In the genomic region with DNA sequence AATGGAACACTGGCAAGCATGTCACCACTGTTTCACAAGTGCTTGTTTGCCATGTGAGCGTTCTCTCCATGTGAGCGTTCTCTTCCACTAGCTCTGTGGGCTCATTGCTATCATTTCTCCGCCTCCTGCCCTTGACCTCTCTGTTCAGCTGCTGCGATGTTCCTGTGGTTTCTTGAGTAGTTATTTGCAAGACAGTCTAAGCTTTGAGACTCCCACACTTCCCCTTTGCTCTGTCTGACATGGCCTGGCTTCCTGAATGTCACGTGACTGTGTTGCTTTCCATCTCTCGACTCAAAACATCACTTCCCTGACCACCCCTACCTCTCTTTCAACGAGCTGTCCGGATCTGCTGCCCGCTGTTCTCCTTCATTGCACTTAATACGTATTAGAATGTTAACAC, we compare ENCODE assay signal across 15 mouse cellular contexts. TPM values are rescaled to one million over a fixed set of nuclear protein-coding genes. Genes with fewer than 3 reads are reported as not detected.
DNase-seq lines count a peak whose midpoint lies in the region; ATAC-seq and TF ChIP-seq lines count a peak whose summit lies in the region.
"Had no signal": no experiment of that assay in that cellular context is flagged by ENCODE, and none has a peak within 500 bp of the region (broad histone marks: within the 10 kb centered on the region; RNA-seq: fewer than 3 reads in every experiment).

No protein-coding gene starts in this region.

- 76% methylated on average over 10 of the region's 10 CpGs for WGBS in heart, embryonic 10.5 days
- WGBS in heart, embryonic 11.5 days (ENCODE audit: insufficient replicate concordance) = 75% methylated on average over 10 of the region's 10 CpGs

- H3K4me1 ChIP-seq in heart, embryonic 10.5 days = 0 out of 2 replicates have a peak, but pooled peaks cover 3% of the 10 kb centered on the region
- no peaks in the 10 kb centered on the region for H3K4me1 ChIP-seq in heart, embryonic 11.5 days (ENCODE audit: control insufficient read depth, insufficient read depth, low read length)
- H3K4me1 ChIP-seq: embryonic facial prominence, embryonic 13.5 days; intestine, embryonic 15.5 days; neural tube, embryonic 12.5 days had no signal

- H3K9ac ChIP-seq in heart, embryonic 11.5 days (ENCODE audit: low read depth, low read length) = no peak overlapping the region
- H3K9ac ChIP-seq: embryonic facial prominence, embryonic 13.5 days; forebrain, postnatal 0 days; heart, embryonic 13.5 days; intestine, embryonic 15.5 days; lung, embryonic 14.5 days; neural tube, embryonic 12.5 days had no signal

- no peak for TF ChIP-seq CTCF in left cerebral cortex, adult 2 months (IDR thresholded peaks at IDR 0.05)

- H3K4me2 ChIP-seq in heart, embryonic 11.5 days = no peak overlapping the region
- H3K4me2 ChIP-seq: embryonic facial prominence, embryonic 13.5 days; heart, embryonic 13.5 days; intestine, embryonic 15.5 days; lung, embryonic 14.5 days; neural tube, embryonic 12.5 days had no signal

- H3K36me3 ChIP-seq in heart, embryonic 10.5 days = no peaks in the 10 kb centered on the region
- H3K36me3 ChIP-seq in heart, embryonic 11.5 days (ENCODE audit: control insufficient read depth, insufficient read depth, low read length) = no peaks in the 10 kb centered on the region
- H3K36me3 ChIP-seq: embryonic facial prominence, embryonic 13.5 days; heart, embryonic 13.5 days; intestine, embryonic 15.5 days; neural tube, embryonic 12.5 days had no signal

- intact Hi-C loops in left cerebral cortex, adult 2 months (cut with DNase I) = no loop called here
- intact Hi-C loops in gastrocnemius, postnatal 36 days (cut with DNase I) = no loop called here

- ATAC-seq in CD4-positive, CD25-positive, alpha-beta regulatory T cell, adult 4 months = peak; percentile 89
- ATAC-seq in neutrophil, adult 5-6 weeks (ENCODE audit: extremely low read depth, insufficient number of reproducible peaks, low FRiP score, poor library complexity, severe bottlenecking) = peak; percentile 84
- no peak for ATAC-seq in heart, embryonic 11.5 days (replicated peaks; ENCODE audit: insufficient number of reproducible peaks, low FRiP score, low TSS enrichment)
- ATAC-seq: forebrain, postnatal 0 days; intestine, embryonic 15.5 days had no signal

- H3K4me3 ChIP-seq in heart, embryonic 10.5 days = no peak overlapping the region
- no peak overlapping the region for H3K4me3 ChIP-seq in left cerebral cortex, adult 2 months
- no peak overlapping the region for H3K4me3 ChIP-seq in heart, embryonic 11.5 days (ENCODE audit: low read depth, low read length)
- H3K4me3 ChIP-seq: embryonic facial prominence, embryonic 13.5 days; heart, embryonic 13.5 days; intestine, embryonic 15.5 days; neural tube, embryonic 12.5 days had no signal

- no peaks in the 10 kb centered on the region for H3K27me3 ChIP-seq in heart, embryonic 10.5 days (ENCODE audit: insufficient read depth, poor library complexity, severe bottlenecking)
- no peaks in the 10 kb centered on the region for H3K27me3 ChIP-seq in heart, embryonic 11.5 days (ENCODE audit: control insufficient read depth, insufficient read depth, low read length)
- H3K27me3 ChIP-seq: embryonic facial prominence, embryonic 13.5 days; heart, embryonic 13.5 days; intestine, embryonic 15.5 days; neural tube, embryonic 12.5 days had no signal

- no peaks in the 10 kb centered on the region for H3K9me3 ChIP-seq in heart, embryonic 10.5 days
- H3K9me3 ChIP-seq in heart, embryonic 11.5 days (replicated peaks; ENCODE audit: control insufficient read depth, low read length) = no peaks in the 10 kb centered on the region
- H3K9me3 ChIP-seq: embryonic facial prominence, embryonic 13.5 days; heart, embryonic 13.5 days; intestine, embryonic 15.5 days; neural tube, embryonic 12.5 days had no signal

- DNase-seq in heart, adult 11 months = peak; percentile 94
- no peak for DNase-seq in heart, embryonic 10.5 days (ENCODE audit: low spot score)
- DNase-seq in induced T-regulatory cell, adult 2 months (ENCODE audit: low read depth) = peak; percentile 71
- DNase-seq in left cerebral cortex, adult 2 months (ENCODE audit: extremely low spot score in 1 of 2, low spot score in 2 of 2) = no peak
- no peak for DNase-seq in gastrocnemius, postnatal 36 days
- DNase-seq: cerebellum, adult 11 months; forebrain, postnatal 0 days; lung, embryonic 14.5 days had no signal

- H3K27ac ChIP-seq in heart, embryonic 10.5 days = no peak overlapping the region
- H3K27ac ChIP-seq in left cerebral cortex, adult 2 months = no peak overlapping the region
- H3K27ac ChIP-seq in heart, embryonic 11.5 days (ENCODE audit: low read depth, low read length) = no peak overlapping the region
- H3K27ac ChIP-seq: embryonic facial prominence, embryonic 13.5 days; heart, embryonic 13.5 days; intestine, embryonic 15.5 days; neural tube, embryonic 12.5 days had no signal

RNA-seq across cellular contexts. Expression of gene Retreg1, which starts 14.5 kb away (rescaled TPM):
- polyA plus RNA-seq in heart, embryonic 10.5 days (2016; fragmentation: Nextera tagmentation; extraction: Ambion mirVana) = 20.2 and 38.4 TPM in 2 replicates
- polyA plus RNA-seq in CD4-positive, CD25-positive, alpha-beta regulatory T cell, adult 4 months (2017; shearing (Covaris generic)) = 10 to 100 TPM; 63.1 to 79.2 TPM
- total RNA-seq in neutrophil, adult 5-6 weeks (2017) = 168 and 183 TPM in 2 replicates
- total RNA-seq in left cerebral cortex, adult 2 months (2021) = 10 to 100 TPM; 32.8 to 32.9 TPM
- 47.2 and 48.4 TPM in 2 replicates for polyA plus RNA-seq in heart, embryonic 11.5 days (2014; fragmentation: Nextera tagmentation; extraction: Ambion mirVana)
- 100 to 1,000 TPM; 128 to 214 TPM for total RNA-seq in gastrocnemius, postnatal 36 days (2021)

Comparison
In these comparisons a context has a peak if more than half of its experiments do, and no peak if none do; other contexts are left out.
1. DNase-seq: peak in heart, adult 11 months (single experiment) and induced T-regulatory cell, adult 2 months (single experiment); none in heart, embryonic 10.5 days (single experiment), left cerebral cortex, adult 2 months (0 of 2) and gastrocnemius, postnatal 36 days (0 of 2).